Mouse (Mus musculus) MEL (cell line): ENCODE results near the gene Hccs.

Source experiments
- CHD1 ChIP-seq: IDR thresholded peaks from 2 replicates; pipeline ENCODE4 v1.6.1; 2012; ENCODE audit warnings: low read depth, mild to moderate bottlenecking, inconsistent platforms, low read length, improper control_type of control experiment
- CTCF ChIP-seq, 3 experiments: IDR thresholded peaks in 2 of 3; conservative IDR thresholded peaks in 1 of 3; 2 replicates each; pipeline ENCODE4 v1.5.1; 2011 to 2012; ENCODE audit warnings: low read length in 3 of 3, low read depth in 2 of 3, mild to moderate bottlenecking in 2 of 3, improper control_type of control experiment in 1 of 3, inconsistent platforms in 1 of 3, mixed read lengths in 1 of 3, moderate library complexity in 1 of 3; ENCODE audit not compliant: control insufficient read depth in 1 of 3, insufficient read depth in 1 of 3, poor library complexity in 1 of 3, severe bottlenecking in 1 of 3
- EP300 ChIP-seq, 2 experiments: IDR thresholded peaks; 2 replicates each; pipeline ENCODE4 v1.6.1; 2011; ENCODE audit warnings: improper control_type of control experiment in 2 of 2, low read length in 2 of 2, low read depth in 1 of 2, mild to moderate bottlenecking in 1 of 2
- MAX ChIP-seq: IDR thresholded peaks from 2 replicates; pipeline ENCODE4 v1.6.1; 2011; ENCODE audit warnings: low read length, improper control_type of control experiment
- ZKSCAN1 ChIP-seq: IDR thresholded peaks from 2 replicates; pipeline ENCODE4 v1.6.1; 2012; ENCODE audit warnings: low read depth, mild to moderate bottlenecking, inconsistent platforms, low read length, improper control_type of control experiment, moderate library complexity

DNA sequence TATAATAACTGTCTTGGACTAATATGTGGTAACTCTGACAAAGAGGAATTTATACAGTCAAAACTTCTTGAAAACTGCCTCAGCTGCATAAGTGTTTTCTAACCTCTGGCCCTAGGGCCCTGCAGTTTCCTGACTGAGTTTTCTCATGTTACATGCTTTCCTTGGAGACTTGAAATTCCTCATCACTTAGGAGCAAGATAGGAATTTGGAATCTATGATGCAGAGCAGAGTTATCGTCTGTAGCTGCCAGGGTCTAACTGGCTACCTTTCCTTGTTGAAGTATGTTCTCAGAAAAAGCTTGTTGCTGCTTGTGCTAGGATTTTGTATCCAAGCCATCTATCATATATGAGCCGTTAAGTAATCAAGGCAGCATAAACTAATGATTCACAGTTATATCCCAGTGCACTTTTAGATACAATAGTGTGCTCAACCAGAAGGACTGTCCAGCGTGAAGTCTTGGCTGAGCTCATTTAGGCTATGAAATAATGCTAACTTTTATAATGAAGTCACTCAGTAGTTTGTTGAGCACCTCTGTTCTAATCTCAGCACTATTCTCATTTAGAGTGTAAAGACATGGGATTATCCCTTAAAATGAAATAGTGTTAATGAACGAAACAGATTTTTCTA, 37.1 kb upstream of the Hccs start:
- TF ChIP-seq CHD1 = no peak
- TF ChIP-seq ZKSCAN1 = no peak
- no peak for TF ChIP-seq EP300 (IDR thresholded peaks at IDR 0.05; ENCODE audit: low read depth in 1 of 2, low read length in 2 of 2)
- TF ChIP-seq CTCF (IDR thresholded peaks at IDR 0.05 in 2 of 3, conservative IDR thresholded peaks at IDR 0.05 in 1 of 3; ENCODE audit: control insufficient read depth in 1 of 3, insufficient read depth in 1 of 3, low read depth in 2 of 3, low read length in 3 of 3, poor library complexity in 1 of 3, severe bottlenecking in 1 of 3) = no peak
- TF ChIP-seq MAX = no peak
